Mouse (Mus musculus) gastrocnemius, postnatal 4 days (tissue): Measurements from ENCODE around the gene Prl3b1. TPM values are rescaled to one million over a fixed set of nuclear protein-coding genes. Genes with fewer than 3 reads are reported as not detected.

ENCODE experiments used
- DNase-seq, 2 experiments: peaks; one replicate each; pipeline ENCODE4 v3.0.0; 2021 to 2022; ENCODE audit warnings: low spot score in 2 of 2, mixed read lengths in 2 of 2
- long read RNA-seq, 2 experiments: library from polyadenylated mRNA; stranded (forward); transcript quantifications; one replicate each; pipeline ENCODE4 v2.0.0; 2021
- total RNA-seq, 2 experiments: library from RNA; stranded (reverse); gene quantifications; 2 replicates each; pipeline ENCODE4 v1.2.3; 2021

Gene Prl3b1
- total RNA-seq, result not detected
- long read RNA-seq, experiment 1, result 0 reads
- long read RNA-seq, experiment 2, result 0 reads

GRCm38 (mm10) chr13:27241547-27241946, at the start of gene Prl3b1:
Prl3b1 (plus strand) TSS chr13:27241847.
- DNase-seq, result no peak

GRCm38 (mm10) chr13:27196359-27196758, 45.3 kb upstream of the Prl3b1 start, which contains the start of gene Prl3c1:
Prl3c1 (plus strand) TSS chr13:27196659.
- DNase-seq, result no peak

GRCm38 (mm10) chr13:27259136-27259535, 17.5 kb downstream of the Prl3b1 start, which contains the start of gene Prl3a1:
Prl3a1 (plus strand) TSS chr13:27259436.
- no peak for DNase-seq

Other genes with a start within 250 kb of the Prl3b1 start
- not detected for gene Prl, start 184.3 kb upstream of the Prl3b1 start, total RNA-seq
- not detected for gene Prl3d1, start 147.7 kb upstream of the Prl3b1 start, total RNA-seq
- gene Prl3d2, start 120.1 kb upstream of the Prl3b1 start, total RNA-seq, result not detected
- not detected for gene Prl3d3, start 85.1 kb upstream of the Prl3b1 start, total RNA-seq
- not detected for gene Prl3c1, start 45.2 kb upstream of the Prl3b1 start, total RNA-seq
- not detected for gene Prl3a1, start 17.6 kb downstream of the Prl3b1 start, total RNA-seq
- not detected for gene Prl6a1, start 70.8 kb downstream of the Prl3b1 start, total RNA-seq
- not detected for gene Prl8a2, start 103.8 kb downstream of the Prl3b1 start, total RNA-seq
- not detected for gene Prl2b1, start 149.0 kb downstream of the Prl3b1 start, total RNA-seq
- gene Prl8a6, start 196.8 kb downstream of the Prl3b1 start, total RNA-seq, result not detected